ENCODE assay signal across 8 mouse cellular contexts in the genomic region with DNA sequence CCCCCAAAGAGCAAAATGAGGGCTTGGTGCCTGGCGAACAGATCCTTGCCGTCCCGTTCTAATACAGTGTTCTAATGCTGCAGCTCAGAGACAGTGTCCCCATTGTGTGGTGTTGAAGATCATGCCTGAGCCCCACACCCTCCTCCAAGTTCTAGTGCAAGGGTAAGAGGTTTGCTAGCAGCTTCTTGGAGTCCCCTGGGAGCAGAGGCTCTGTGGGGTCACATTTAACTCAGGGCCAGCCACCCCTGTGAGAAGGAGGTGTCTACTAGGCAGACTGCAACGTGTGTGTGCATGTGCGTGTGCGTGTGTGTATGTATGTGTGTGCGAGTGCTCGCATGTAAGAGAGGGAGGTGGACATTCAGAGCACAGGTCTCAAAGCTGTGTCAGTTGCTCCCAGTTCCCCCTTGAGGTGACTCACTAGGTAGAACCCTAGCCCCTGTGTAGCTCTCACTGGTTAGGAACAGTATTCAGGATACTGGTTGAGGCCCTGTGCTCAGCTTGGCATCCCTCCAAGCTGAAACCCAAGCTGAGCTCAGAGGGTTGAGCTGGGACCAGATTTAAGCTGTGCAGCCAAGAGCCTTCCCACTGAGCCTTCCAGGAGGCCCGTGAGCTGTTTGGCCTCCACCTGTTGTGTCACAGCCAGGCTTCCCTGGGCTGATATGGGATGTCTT. TPM values are rescaled to one million over a fixed set of nuclear protein-coding genes. Genes with fewer than 3 reads are reported as not detected.
DNase-seq lines count a peak whose midpoint lies in the region; ATAC-seq lines count a peak whose summit lies in the region.

No protein-coding gene starts in this region.

- 71% methylated on average over 9 of the region's 9 CpGs for WGBS in liver, embryonic 15.5 days (ENCODE audit: insufficient replicate concordance)

- no peak for ATAC-seq in liver, embryonic 15.5 days (ENCODE audit: insufficient read depth)
- no peak for ATAC-seq in frontal cortex, adult (ENCODE audit: low TSS enrichment)

- peak overlapping the region; percentile 62 for H3K4me3 ChIP-seq in liver, embryonic 15.5 days (replicated peaks)

- peak overlapping the region; percentile 82; the same call in 1 of the 2 replicates for H3K4me2 ChIP-seq in liver, embryonic 15.5 days

- H3K9me3 ChIP-seq in liver, embryonic 15.5 days (replicated peaks) = no peaks in the 10 kb centered on the region

- H3K4me1 ChIP-seq in liver, embryonic 15.5 days (replicated peaks) = peaks cover 8% of the 10 kb centered on the region

- no peak overlapping the region for H3K9ac ChIP-seq in liver, embryonic 15.5 days

- H3K27me3 ChIP-seq in liver, embryonic 15.5 days = peaks cover 19% of the 10 kb centered on the region

- H3K27ac ChIP-seq in liver, embryonic 15.5 days (replicated peaks) = no peak overlapping the region

- DNase-seq in heart, adult 11 months = peak; percentile 93
- no peak for DNase-seq in heart, adult 8-10 months (ENCODE audit: low spot score)
- peak; percentile 90 for DNase-seq in NIH3T3 (ENCODE audit: low read depth)
- peak; percentile 55 for DNase-seq in gastrocnemius, postnatal 25 days
- DNase-seq in ovary, postnatal 36 days (ENCODE audit: low spot score) = no peak
- DNase-seq in spleen, postnatal 36 days (ENCODE audit: low spot score in 2 of 2) = no peak

- no peaks in the 10 kb centered on the region for H3K36me3 ChIP-seq in liver, embryonic 15.5 days (replicated peaks)

RNA-seq across cellular contexts. Expression of gene Gpsm1, which starts 1.4 kb away (rescaled TPM):
- 100 to 1,000 TPM; 188 to 246 (median 219) TPM for total RNA-seq in heart, adult 8-10 months (2022)
- total RNA-seq in gastrocnemius, postnatal 25 days (2021) = 1 to 10 TPM; 3.1 TPM
- 2.6 and 2.9 TPM in 2 replicates for polyA plus RNA-seq in liver, embryonic 15.5 days (2015; fragmentation: Nextera tagmentation; extraction: Ambion mirVana)

RNA-seq across cellular contexts. Expression of gene Ccdc187, which starts 22.4 kb away (rescaled TPM):
- total RNA-seq in heart, adult 8-10 months (2022) = under 1 TPM; 0.08 to 0.17 (median 0.14) TPM
- total RNA-seq in gastrocnemius, postnatal 25 days (2021) = under 1 TPM in 1 of 2 experiments, not detected in 1; 0.03 TPM
- 0.03 TPM in 1 of 2 replicates, not detected in the other for polyA plus RNA-seq in liver, embryonic 15.5 days (2015; fragmentation: Nextera tagmentation; extraction: Ambion mirVana)

RNA-seq across cellular contexts. Expression of gene Dnlz, which starts 35.2 kb away (rescaled TPM):
- 10 to 100 TPM; 22.4 to 26.2 (median 25.4) TPM for total RNA-seq in heart, adult 8-10 months (2022)
- 10 to 100 TPM; 18.3 to 18.7 TPM for total RNA-seq in gastrocnemius, postnatal 25 days (2021)
- 8.3 and 9.8 TPM in 2 replicates for polyA plus RNA-seq in liver, embryonic 15.5 days (2015; fragmentation: Nextera tagmentation; extraction: Ambion mirVana)

RNA-seq across cellular contexts. Expression of gene Card9, which starts 44.0 kb away (rescaled TPM):
- 1 to 10 TPM in 3 of 4 experiments, under 1 TPM in 1; 0.54 to 2.2 (median 1.7) TPM for total RNA-seq in heart, adult 8-10 months (2022)
- total RNA-seq in gastrocnemius, postnatal 25 days (2021) = under 1 TPM; 0.46 to 0.56 TPM
- 2.3 and 2.9 TPM in 2 replicates for polyA plus RNA-seq in liver, embryonic 15.5 days (2015; fragmentation: Nextera tagmentation; extraction: Ambion mirVana)

Comparison
In these comparisons a context has a peak if more than half of its experiments do, and no peak if none do; other contexts are left out.
1. DNase-seq: peak in heart, adult 11 months (single experiment), NIH3T3 (single experiment) and gastrocnemius, postnatal 25 days (single experiment); none in heart, adult 8-10 months (single experiment), ovary, postnatal 36 days (single experiment) and spleen, postnatal 36 days (0 of 2).
2. RNA of gene Gpsm1, which starts 1.4 kb away (total RNA-seq): 188 to 246 TPM in heart, adult 8-10 months; 3.1 TPM in gastrocnemius, postnatal 25 days; every median in the first group is over 10 times any median in the second.